Mouse (Mus musculus): ENCODE results near the gene Ccer2. TPM values are rescaled to one million over a fixed set of nuclear protein-coding genes. Genes with fewer than 3 reads are reported as not detected.

The Ccer2 gene
- polyA plus RNA-seq, 1 experiment from 2014 or later = 12.7 TPM

GRCm38 (mm10) chr7:28766173-28766879, 10.4 kb downstream of the Ccer2 start, which contains the start of gene Sirt2:
Gene Sirt2 (plus strand): TSS chr7:28766735.
- peak within 1 kb of the TSS; percentile 72 for H3K9ac ChIP-seq (ENCODE audit: low read depth, low read length)
- under 1% methylated on average over 44 of the region's 45 CpGs for WGBS
- no peak within 1 kb of the TSS for H3K27ac ChIP-seq (replicated peaks; ENCODE audit: low read depth, low read length)
- H3K4me2 ChIP-seq (ENCODE audit: low read depth, low read length) = peak within 1 kb of the TSS; percentile 65
- H3K9me3 ChIP-seq (ENCODE audit: control insufficient read depth, low read length) = no peaks in the 10 kb centered on the region
- peaks cover 17% of the 10 kb centered on the region for H3K36me3 ChIP-seq (ENCODE audit: control insufficient read depth, insufficient read depth, low read length)
- peaks cover 12% of the 10 kb centered on the region for H3K4me1 ChIP-seq (ENCODE audit: control insufficient read depth, insufficient read depth, low read length)
- H3K27me3 ChIP-seq (replicated peaks; ENCODE audit: control insufficient read depth, insufficient read depth, low read length) = no peaks in the 10 kb centered on the region
- ATAC-seq (ENCODE audit: low read depth) (peak; percentile 99), DNase-seq (ENCODE audit: low spot score) (peak; percentile 99)
- peak within 1 kb of the TSS; percentile 65 for H3K4me3 ChIP-seq (ENCODE audit: low read depth, low read length)

- WGBS = 3% methylated on average over 14 of the region's 14 CpGs
- no peak for DNase-seq (ENCODE audit: low spot score)
- Histone ChIP-seq H3K9me3 (ENCODE audit: control insufficient read depth, low read length) (no peaks in the 10 kb centered on the region), H3K4me1 (ENCODE audit: control insufficient read depth, insufficient read depth, low read length) (peaks cover 12% of the 10 kb centered on the region), H3K36me3 (ENCODE audit: control insufficient read depth, insufficient read depth, low read length) (peaks cover 11% of the 10 kb centered on the region), H3K4me2 (ENCODE audit: low read depth, low read length) (peak overlapping the region; percentile 65), H3K27ac (replicated peaks; ENCODE audit: low read depth, low read length) (no peak overlapping the region), H3K27me3 (replicated peaks; ENCODE audit: control insufficient read depth, insufficient read depth, low read length) (no peaks in the 10 kb centered on the region), H3K4me3 (ENCODE audit: low read depth, low read length) (peak overlapping the region; percentile 65), H3K9ac (ENCODE audit: low read depth, low read length) (peak overlapping the region; percentile 72)
- no peak for ATAC-seq (ENCODE audit: low read depth)
These were observed 10.9 kb downstream of the Ccer2 start for GRCm38 (mm10) chr7:28766910-28767309.

- H3K4me2 ChIP-seq (ENCODE audit: low read depth, low read length) = peak within 1 kb of the TSS; percentile 65
- 0 out of 2 replicates have a peak, but pooled peaks cover 11% of the 10 kb centered on the region for H3K36me3 ChIP-seq (ENCODE audit: control insufficient read depth, insufficient read depth, low read length)
- no peaks in the 10 kb centered on the region for H3K9me3 ChIP-seq (ENCODE audit: control insufficient read depth, low read length)
- WGBS = 61% methylated on average over 7 of the region's 7 CpGs
- no peaks in the 10 kb centered on the region for H3K27me3 ChIP-seq (replicated peaks; ENCODE audit: control insufficient read depth, insufficient read depth, low read length)
- H3K27ac ChIP-seq (replicated peaks; ENCODE audit: low read depth, low read length) = no peak within 1 kb of the TSS
- H3K4me1 ChIP-seq (ENCODE audit: control insufficient read depth, insufficient read depth, low read length) = peaks cover 12% of the 10 kb centered on the region
- H3K9ac ChIP-seq (ENCODE audit: low read depth, low read length) = peak within 1 kb of the TSS; percentile 72
- ATAC-seq (ENCODE audit: low read depth) (no peak), DNase-seq (ENCODE audit: low spot score) (no peak)
- peak within 1 kb of the TSS; percentile 65 for H3K4me3 ChIP-seq (ENCODE audit: low read depth, low read length)
These were observed 11.5 kb downstream of the Ccer2 start, which contains the start of gene Nfkbib for GRCm38 (mm10) chr7:28767462-28767965. Gene Nfkbib (minus strand): TSS chr7:28767512.

GRCm38 (mm10) chr7:28769414-28769958, 13.5 kb downstream of the Ccer2 start:
- Histone ChIP-seq H3K27me3 (replicated peaks; ENCODE audit: control insufficient read depth, insufficient read depth, low read length) (no peaks in the 10 kb centered on the region), H3K9ac (ENCODE audit: low read depth, low read length) (no peak overlapping the region), H3K9me3 (ENCODE audit: control insufficient read depth, low read length) (no peaks in the 10 kb centered on the region), H3K36me3 (ENCODE audit: control insufficient read depth, insufficient read depth, low read length) (peaks cover 11% of the 10 kb centered on the region), H3K4me3 (ENCODE audit: low read depth, low read length) (no peak overlapping the region), H3K4me2 (ENCODE audit: low read depth, low read length) (no peak overlapping the region), H3K27ac (replicated peaks; ENCODE audit: low read depth, low read length) (no peak overlapping the region), H3K4me1 (ENCODE audit: control insufficient read depth, insufficient read depth, low read length) (peaks cover 12% of the 10 kb centered on the region)
- 89% methylated on average over 9 of the region's 9 CpGs for WGBS
- ATAC-seq (ENCODE audit: low read depth) = no peak
- no peak for DNase-seq (ENCODE audit: low spot score)

GRCm38 (mm10) chr7:28770309-28770708, 14.3 kb downstream of the Ccer2 start:
- H3K27ac ChIP-seq (replicated peaks; ENCODE audit: low read depth, low read length) = no peak overlapping the region
- ATAC-seq (ENCODE audit: low read depth) (no peak), DNase-seq (ENCODE audit: low spot score) (no peak)
- no peak overlapping the region for H3K4me2 ChIP-seq (ENCODE audit: low read depth, low read length)
- no peak overlapping the region for H3K4me3 ChIP-seq (ENCODE audit: low read depth, low read length)
- H3K27me3 ChIP-seq (replicated peaks; ENCODE audit: control insufficient read depth, insufficient read depth, low read length) = no peaks in the 10 kb centered on the region
- H3K4me1 ChIP-seq (ENCODE audit: control insufficient read depth, insufficient read depth, low read length) = peaks cover 12% of the 10 kb centered on the region
- 87% methylated on average over 3 of the region's 3 CpGs for WGBS
- H3K9me3 ChIP-seq (ENCODE audit: control insufficient read depth, low read length) = no peaks in the 10 kb centered on the region
- H3K36me3 ChIP-seq (ENCODE audit: control insufficient read depth, insufficient read depth, low read length) = peaks cover 14% of the 10 kb centered on the region
- no peak overlapping the region for H3K9ac ChIP-seq (ENCODE audit: low read depth, low read length)

GRCm38 (mm10) chr7:28771867-28772266, 15.9 kb downstream of the Ccer2 start:
- Histone ChIP-seq H3K27me3 (replicated peaks; ENCODE audit: control insufficient read depth, insufficient read depth, low read length) (no peaks in the 10 kb centered on the region), H3K27ac (replicated peaks; ENCODE audit: low read depth, low read length) (no peak overlapping the region), H3K4me2 (ENCODE audit: low read depth, low read length) (no peak overlapping the region), H3K36me3 (ENCODE audit: control insufficient read depth, insufficient read depth, low read length) (peaks cover 22% of the 10 kb centered on the region), H3K4me1 (ENCODE audit: control insufficient read depth, insufficient read depth, low read length) (peaks cover 7% of the 10 kb centered on the region), H3K9me3 (ENCODE audit: control insufficient read depth, low read length) (no peaks in the 10 kb centered on the region), H3K4me3 (ENCODE audit: low read depth, low read length) (no peak overlapping the region), H3K9ac (ENCODE audit: low read depth, low read length) (no peak overlapping the region)
- ATAC-seq (ENCODE audit: low read depth) (no peak), DNase-seq (ENCODE audit: low spot score) (no peak)
- WGBS = 92% methylated on average over 11 of the region's 11 CpGs

- H3K4me3 ChIP-seq (ENCODE audit: low read depth, low read length) = no peak overlapping the region
- ATAC-seq (ENCODE audit: low read depth) (no peak), DNase-seq (ENCODE audit: low spot score) (no peak)
- H3K9me3 ChIP-seq (ENCODE audit: control insufficient read depth, low read length) = no peaks in the 10 kb centered on the region
- 64% methylated on average over 3 of the region's 3 CpGs for whole genome bisulfite sequencing
- H3K36me3 ChIP-seq (ENCODE audit: control insufficient read depth, insufficient read depth, low read length) = peaks cover 26% of the 10 kb centered on the region
- H3K9ac ChIP-seq (ENCODE audit: low read depth, low read length) = no peak overlapping the region
- no peak overlapping the region for H3K4me2 ChIP-seq (ENCODE audit: low read depth, low read length)
- no peaks in the 10 kb centered on the region for H3K27me3 ChIP-seq (replicated peaks; ENCODE audit: control insufficient read depth, insufficient read depth, low read length)
- H3K27ac ChIP-seq (replicated peaks; ENCODE audit: low read depth, low read length) = no peak overlapping the region
- no peaks in the 10 kb centered on the region for H3K4me1 ChIP-seq (ENCODE audit: control insufficient read depth, insufficient read depth, low read length)
These were observed 17.2 kb downstream of the Ccer2 start for GRCm38 (mm10) chr7:28773163-28773562.

- Histone ChIP-seq H3K4me2 (ENCODE audit: low read depth, low read length) (no peak overlapping the region), H3K4me3 (ENCODE audit: low read depth, low read length) (no peak overlapping the region), H3K9me3 (ENCODE audit: control insufficient read depth, low read length) (no peaks in the 10 kb centered on the region), H3K36me3 (ENCODE audit: control insufficient read depth, insufficient read depth, low read length) (peaks cover 34% of the 10 kb centered on the region), H3K4me1 (ENCODE audit: control insufficient read depth, insufficient read depth, low read length) (no peaks in the 10 kb centered on the region), H3K9ac (ENCODE audit: low read depth, low read length) (no peak overlapping the region; the same call in 1 of the 2 replicates), H3K27me3 (replicated peaks; ENCODE audit: control insufficient read depth, insufficient read depth, low read length) (no peaks in the 10 kb centered on the region), H3K27ac (replicated peaks; ENCODE audit: low read depth, low read length) (0 out of 2 replicates have a peak overlapping the region, but pooled peaks have one; percentile 21)
- WGBS = 38% methylated on average over 12 of the region's 12 CpGs
- DNase-seq (ENCODE audit: low spot score) (peak; percentile 81), ATAC-seq (ENCODE audit: low read depth) (peak; percentile 77)
These were observed 18.2 kb downstream of the Ccer2 start for GRCm38 (mm10) chr7:28774164-28774563.

Measured in embryonic facial prominence, embryonic 14.5 days (tissue).